Mouse (Mus musculus) liver, embryonic 16.5 days (tissue): ENCODE data around the gene Snap91. TPM values are rescaled to one million over a fixed set of nuclear protein-coding genes. Genes with fewer than 3 reads are reported as not detected.

ENCODE experiments used
- ATAC-seq: fragments of 200-750 bp; cut with Nextera tagmentation; 2 replicates; pipeline ENCODE4 v1.8.0; 2017; ENCODE audit warnings: low read depth, mild to moderate bottlenecking, moderate number of reproducible peaks, moderate library complexity
- H3K27ac ChIP-seq: fragments of 300-500 bp; sonication (generic); 2 replicates; pipeline ENCODE4 v1.5.1; 2014; ENCODE audit warnings: mild to moderate bottlenecking, low read length
- H3K27me3 ChIP-seq: fragments of 300-500 bp; sonication (generic); 2 replicates; pipeline ENCODE4 v1.6.1; 2014; ENCODE audit warnings: low read depth, low read length, mixed read lengths; ENCODE audit not compliant: control insufficient read depth, insufficient read depth
- H3K36me3 ChIP-seq: fragments of 300-500 bp; sonication (generic); 2 replicates; pipeline ENCODE4 v1.6.1; 2014; ENCODE audit warnings: mild to moderate bottlenecking; ENCODE audit not compliant: control insufficient read depth, insufficient read depth
- H3K4me1 ChIP-seq: fragments of 300-500 bp; sonication (generic); 2 replicates; pipeline ENCODE4 v1.6.1; 2014; ENCODE audit warnings: low read depth, low read length, mixed read lengths; ENCODE audit not compliant: control insufficient read depth
- H3K4me2 ChIP-seq: fragments of 300-500 bp; sonication (generic); 2 replicates; pipeline ENCODE4 v1.6.1; 2014; ENCODE audit warnings: low read depth, low read length, mixed read lengths
- H3K4me3 ChIP-seq: fragments of 300-500 bp; sonication (generic); 2 replicates; pipeline ENCODE4 v1.5.1; 2014; ENCODE audit warnings: low read depth, mild to moderate bottlenecking, low read length
- H3K9ac ChIP-seq: fragments of 300-500 bp; sonication (generic); 2 replicates; pipeline ENCODE4 v1.6.1; 2014; ENCODE audit warnings: low read depth, low read length
- H3K9me3 ChIP-seq: fragments of 300-500 bp; sonication (generic); replicated peaks from 2 replicates; pipeline ENCODE4 v1.6.1; 2016; ENCODE audit warnings: low read length; ENCODE audit not compliant: control insufficient read depth
- WGBS: fragments of 180-500 bp; shearing (Covaris S2); extraction: QIAGEN DNeasy Blood & Tissue Kit; methylation state at CpG from one replicate; pipeline ENCODE4 v1.1.7; 2014; ENCODE audit not compliant: insufficient replicate concordance; 5-methylcytosine and 5-hydroxymethylcytosine counted together
- polyA plus RNA-seq: library from polyadenylated mRNA; unstranded; fragments of >200 nt; fragmentation: Nextera tagmentation; extraction: Ambion mirVana; gene quantifications from 2 replicates; pipeline ENCODE4 v1.2.1, GENCODE M21; 2015

Snap91 gene
- polyA plus RNA-seq, 1 experiment from 2014 or later: 0.20 TPM

- no peak overlapping the region for H3K9ac ChIP-seq
- no peak for ATAC-seq
- peaks cover 11% of the 10 kb centered on the region for H3K27me3 ChIP-seq
- no peaks in the 10 kb centered on the region for H3K36me3 ChIP-seq
- H3K4me1 ChIP-seq: no peaks in the 10 kb centered on the region
- H3K27ac ChIP-seq: no peak overlapping the region
- H3K4me3 ChIP-seq: no peak overlapping the region
- no peak overlapping the region for H3K4me2 ChIP-seq
- no peaks in the 10 kb centered on the region for H3K9me3 ChIP-seq
- WGBS: 59% methylated on average over 4 of the region's 4 CpGs
Measured at GRCm38 (mm10) chr9:86873681-86874080, 6.8 kb downstream of the Snap91 start.

GRCm38 (mm10) chr9:86869586-86870338 is 10.7 kb downstream of the Snap91 start:
- no peak overlapping the region for H3K27ac ChIP-seq
- no peak for ATAC-seq
- H3K4me2 ChIP-seq: no peak overlapping the region
- H3K9ac ChIP-seq: no peak overlapping the region
- no peak overlapping the region for H3K4me3 ChIP-seq
- H3K36me3 ChIP-seq: no peaks in the 10 kb centered on the region
- no peaks in the 10 kb centered on the region for H3K27me3 ChIP-seq
- no peaks in the 10 kb centered on the region for H3K9me3 ChIP-seq
- 53% methylated on average over 11 of the region's 11 CpGs for WGBS
- no peaks in the 10 kb centered on the region for H3K4me1 ChIP-seq

- no peaks in the 10 kb centered on the region for H3K36me3 ChIP-seq
- H3K27me3 ChIP-seq: no peaks in the 10 kb centered on the region
- H3K9me3 ChIP-seq: no peaks in the 10 kb centered on the region
- no peaks in the 10 kb centered on the region for H3K4me1 ChIP-seq
- no peak overlapping the region for H3K9ac ChIP-seq
- H3K4me2 ChIP-seq: no peak overlapping the region
- ATAC-seq: no peak
- H3K27ac ChIP-seq: no peak overlapping the region
- no peak overlapping the region for H3K4me3 ChIP-seq
- 69% methylated on average over 4 of the region's 4 CpGs for WGBS
Measured at GRCm38 (mm10) chr9:86858101-86858500, 22.4 kb downstream of the Snap91 start.

- Histone ChIP-seq H3K9ac (no peak overlapping the region), H3K9me3 (no peaks in the 10 kb centered on the region), H3K27me3 (no peaks in the 10 kb centered on the region), H3K36me3 (no peaks in the 10 kb centered on the region), H3K4me1 (no peaks in the 10 kb centered on the region), H3K4me3 (no peak overlapping the region), H3K27ac (no peak overlapping the region), H3K4me2 (no peak overlapping the region)
- ATAC-seq: no peak
- WGBS: 61% methylated on average over 2 of the region's 2 CpGs
Measured at GRCm38 (mm10) chr9:86857626-86858025, 22.8 kb downstream of the Snap91 start.

- ATAC-seq: no peak
- no peak overlapping the region for H3K4me2 ChIP-seq
- no peaks in the 10 kb centered on the region for H3K9me3 ChIP-seq
- WGBS: 58% methylated on average over 3 of the region's 3 CpGs
- H3K27ac ChIP-seq: no peak overlapping the region
- no peaks in the 10 kb centered on the region for H3K36me3 ChIP-seq
- no peaks in the 10 kb centered on the region for H3K27me3 ChIP-seq
- H3K4me1 ChIP-seq: no peaks in the 10 kb centered on the region
- H3K9ac ChIP-seq: no peak overlapping the region
- H3K4me3 ChIP-seq: no peak overlapping the region
Measured at GRCm38 (mm10) chr9:86852861-86853260, 27.6 kb downstream of the Snap91 start.

- no peaks in the 10 kb centered on the region for H3K36me3 ChIP-seq
- no peak overlapping the region for H3K4me2 ChIP-seq
- ATAC-seq: no peak
- no peaks in the 10 kb centered on the region for H3K9me3 ChIP-seq
- H3K27me3 ChIP-seq: no peaks in the 10 kb centered on the region
- H3K4me1 ChIP-seq: no peaks in the 10 kb centered on the region
- H3K27ac ChIP-seq: no peak overlapping the region
- H3K9ac ChIP-seq: no peak overlapping the region
- H3K4me3 ChIP-seq: no peak overlapping the region
- WGBS: 66% methylated on average over 5 of the region's 5 CpGs
Measured at GRCm38 (mm10) chr9:86851689-86852088, 28.8 kb downstream of the Snap91 start.

GRCm38 (mm10) chr9:86850452-86851207 is 29.8 kb downstream of the Snap91 start:
- H3K36me3 ChIP-seq: no peaks in the 10 kb centered on the region
- H3K4me1 ChIP-seq: no peaks in the 10 kb centered on the region
- H3K4me3 ChIP-seq: no peak overlapping the region
- no peak overlapping the region for H3K4me2 ChIP-seq
- no peak overlapping the region for H3K27ac ChIP-seq
- H3K9ac ChIP-seq: no peak overlapping the region
- H3K27me3 ChIP-seq: no peaks in the 10 kb centered on the region
- H3K9me3 ChIP-seq: no peaks in the 10 kb centered on the region
- 48% methylated on average over 3 of the region's 3 CpGs for WGBS
- no peak for ATAC-seq

- H3K4me2 ChIP-seq: no peak overlapping the region
- H3K9me3 ChIP-seq: no peaks in the 10 kb centered on the region
- no peaks in the 10 kb centered on the region for H3K36me3 ChIP-seq
- no peaks in the 10 kb centered on the region for H3K27me3 ChIP-seq
- H3K27ac ChIP-seq: no peak overlapping the region
- ATAC-seq: no peak
- no peak overlapping the region for H3K4me3 ChIP-seq
- WGBS: 60% methylated on average over 5 of the region's 5 CpGs
- H3K9ac ChIP-seq: no peak overlapping the region
- no peaks in the 10 kb centered on the region for H3K4me1 ChIP-seq
Measured at GRCm38 (mm10) chr9:86843747-86844353, 36.6 kb downstream of the Snap91 start.

- no peak for ATAC-seq
- Histone ChIP-seq H3K4me1 (no peaks in the 10 kb centered on the region), H3K36me3 (no peaks in the 10 kb centered on the region), H3K9ac (no peak overlapping the region), H3K4me2 (no peak overlapping the region), H3K27ac (no peak overlapping the region), H3K4me3 (no peak overlapping the region), H3K27me3 (no peaks in the 10 kb centered on the region), H3K9me3 (no peaks in the 10 kb centered on the region)
- 44% methylated on average over 2 of the region's 2 CpGs for WGBS
Measured at GRCm38 (mm10) chr9:86829792-86830191, 50.7 kb downstream of the Snap91 start.
